Mouse (Mus musculus) left cerebral cortex, postnatal 14 days (tissue): ENCODE measurements around the gene Gm9376. TPM values are rescaled to one million over a fixed set of nuclear protein-coding genes. Genes with fewer than 3 reads are reported as not detected.

Experiments used
- DNase-seq, 2 experiments: peaks; one replicate each; pipeline ENCODE4 v3.0.0; 2021 to 2022; ENCODE audit warnings: low spot score in 2 of 2, mixed read lengths in 1 of 2
- intact Hi-C: fragments of 180-260 bp; cut with DNase I; formaldehyde crosslinking; loops from one replicate; pipeline ENCODE4 v1.15.1; 2025
- microRNA-seq, 2 experiments: library from miRNA; unstranded; fragments of <30 nt; microRNA quantifications; one replicate each; pipeline ENCODE4 v1.2.0; 2022
- total RNA-seq, 2 experiments: library from RNA; stranded (reverse); gene quantifications; 2 replicates each; pipeline ENCODE4 v1.2.3; 2021

The Gm9376 gene
- total RNA-seq, 2 experiments from 2014 or later: not detected

GRCm38 (mm10) chr14:118272594-118273555, 6.1 kb downstream of the Gm9376 start:
- intact Hi-C loops: no loop called here
- DNase-seq: no peak

- intact Hi-C loops: no loop called here
- DNase-seq: no peak
Measured at GRCm38 (mm10) chr14:118277704-118278498, 11.1 kb downstream of the Gm9376 start.

GRCm38 (mm10) chr14:118282272-118282671, 15.5 kb downstream of the Gm9376 start:
- intact Hi-C loops: no loop called here
- no peak for DNase-seq

- no peak for DNase-seq
- intact Hi-C loops: no loop called here
Measured at GRCm38 (mm10) chr14:118282917-118283316, 16.2 kb downstream of the Gm9376 start.

- intact Hi-C loops: no loop called here
- peak; percentile 5 to 7 for DNase-seq
Measured at GRCm38 (mm10) chr14:118286096-118286495, 19.3 kb downstream of the Gm9376 start.

- peak; percentile 3 to 14 for DNase-seq
- intact Hi-C loops: no loop called here
Measured at GRCm38 (mm10) chr14:118289133-118289532, 22.4 kb downstream of the Gm9376 start.

GRCm38 (mm10) chr14:118290009-118290408, 23.2 kb downstream of the Gm9376 start:
- intact Hi-C loops: no loop called here
- no peak for DNase-seq

GRCm38 (mm10) chr14:118302606-118303005, 35.8 kb downstream of the Gm9376 start:
- intact Hi-C loops: no loop called here
- DNase-seq: no peak

GRCm38 (mm10) chr14:118304560-118304959, 37.8 kb downstream of the Gm9376 start:
- DNase-seq: no peak
- intact Hi-C loops: no loop called here

- DNase-seq: no peak
- intact Hi-C loops: no loop called here
Measured at GRCm38 (mm10) chr14:118305951-118306350, 39.2 kb downstream of the Gm9376 start.

GRCm38 (mm10) chr14:118307060-118307459, 40.3 kb downstream of the Gm9376 start:
- DNase-seq: no peak
- intact Hi-C loops: no loop called here

- DNase-seq: no peak
- intact Hi-C loops: no loop called here
Measured at GRCm38 (mm10) chr14:118311703-118312102, 44.9 kb downstream of the Gm9376 start.

GRCm38 (mm10) chr14:118312664-118313063, 45.9 kb downstream of the Gm9376 start:
- no peak for DNase-seq
- intact Hi-C loops: no loop called here

- intact Hi-C loops: no loop called here
- no peak for DNase-seq
Measured at GRCm38 (mm10) chr14:118313931-118314330, 47.2 kb downstream of the Gm9376 start.

- intact Hi-C loops: no loop called here
- peak in 1 of 2 experiments; percentile 18 for DNase-seq
Measured at GRCm38 (mm10) chr14:118317260-118317659, 50.5 kb downstream of the Gm9376 start.

Small RNAs within 50 kb of the gene (microRNA-seq; reads per million reads assigned to microRNA genes)
- gene Mir6241: 0 reads per million in 2 experiments

Other genes starting within 250 kb of the Gm9376 start
- 1 to 10 TPM; 1.2 to 1.5 TPM for gene Dct, start 214.7 kb upstream of the Gm9376 start, total RNA-seq
- gene Tgds, start 134.2 kb upstream of the Gm9376 start, total RNA-seq: 1 to 10 TPM; 6.8 to 8.0 TPM
- 10 to 100 TPM; 34.2 to 36.7 TPM for gene Gpr180, start 129.8 kb upstream of the Gm9376 start, total RNA-seq
- 10 to 100 TPM in 1 of 2 experiments, 1 to 10 TPM in 1; 7.1 to 10.8 TPM for gene Sox21, start 29.9 kb upstream of the Gm9376 start, total RNA-seq